Mouse (Mus musculus) T-helper 17 cell (primary cell): ENCODE measurements at regions not wholly inside any gene's neighbourhood (a gene's known extent, or its start where the extent isn't known, plus 50 kb on each side); places are given as distances from the start of the nearest gene placed in this dataset.

Experiments used
- in situ Hi-C, 2 experiments: fragments of 300-600 bp; cut with MboI, MseI; formaldehyde crosslinking; loops; 1 replicate in 1 of 2; 2 replicates in 1 of 2; pipeline ENCODE4 v1.15.1; 2025; ENCODE audit warnings: high pct_unique_total_duplicates in 2 of 2

GRCm38 (mm10) chr13:53709062-53709461, 236.2 kb upstream of the Msx2 start:
- in situ Hi-C loops = no loop called here

GRCm38 (mm10) chr13:53707548-53707947, 234.7 kb upstream of the Msx2 start:
- in situ Hi-C loops = no loop called here

GRCm38 (mm10) chr13:53704104-53704503, 231.2 kb upstream of the Msx2 start:
- in situ Hi-C loops = no loop called here

- in situ Hi-C loops = no loop called here
Observed at GRCm38 (mm10) chr13:53700236-53700635, 227.4 kb upstream of the Msx2 start.

GRCm38 (mm10) chr13:53697954-53698353, 225.1 kb upstream of the Msx2 start:
- in situ Hi-C loops = no loop called here

GRCm38 (mm10) chr13:53695385-53695784, 222.5 kb upstream of the Msx2 start:
- in situ Hi-C loops = no loop called here

- in situ Hi-C loops = no loop called here
Observed at GRCm38 (mm10) chr13:53688934-53689333, 216.1 kb upstream of the Msx2 start.

- in situ Hi-C loops = no loop called here
Observed at GRCm38 (mm10) chr13:53688489-53688888, 215.6 kb upstream of the Msx2 start.

GRCm38 (mm10) chr13:53684498-53684897, 211.6 kb upstream of the Msx2 start:
- in situ Hi-C loops = no loop called here

GRCm38 (mm10) chr13:53677187-53677586, 204.3 kb upstream of the Msx2 start:
- in situ Hi-C loops = loop anchor here in 1 of 2 experiments (10.0 kb wide), 1 partner anchor 978 kb away; no protein-coding TSS in a partner anchor

- in situ Hi-C loops = loop anchor here in 1 of 2 experiments (10.0 kb wide), 1 partner anchor 984 kb away; no protein-coding TSS in a partner anchor
Observed at GRCm38 (mm10) chr13:53670361-53670760, 197.5 kb upstream of the Msx2 start.

GRCm38 (mm10) chr13:53667518-53667917, 194.6 kb upstream of the Msx2 start:
- in situ Hi-C loops = no loop called here

GRCm38 (mm10) chr13:53665592-53665991, 192.7 kb upstream of the Msx2 start:
- in situ Hi-C loops = no loop called here

GRCm38 (mm10) chr13:53664631-53665230, 191.9 kb upstream of the Msx2 start:
- in situ Hi-C loops = no loop called here

- in situ Hi-C loops = no loop called here
Observed at GRCm38 (mm10) chr13:53652826-53653225, 180.0 kb upstream of the Msx2 start.

GRCm38 (mm10) chr13:53648353-53648752, 175.5 kb upstream of the Msx2 start:
- in situ Hi-C loops = no loop called here

GRCm38 (mm10) chr13:53642557-53642956, 169.7 kb upstream of the Msx2 start:
- in situ Hi-C loops = no loop called here

- in situ Hi-C loops = no loop called here
Observed at GRCm38 (mm10) chr13:53639584-53639983, 166.7 kb upstream of the Msx2 start.

GRCm38 (mm10) chr13:53639115-53639514, 166.2 kb upstream of the Msx2 start:
- in situ Hi-C loops = no loop called here

GRCm38 (mm10) chr13:53636011-53636410, 163.1 kb upstream of the Msx2 start:
- in situ Hi-C loops = no loop called here

- in situ Hi-C loops = no loop called here
Observed at GRCm38 (mm10) chr13:53634637-53635203, 161.8 kb upstream of the Msx2 start.

- in situ Hi-C loops = no loop called here
Observed at GRCm38 (mm10) chr13:53598050-53598449, 125.2 kb upstream of the Msx2 start.
